Mouse (Mus musculus) Patski (cell line): ENCODE measurements around the gene Efcab11. TPM values are rescaled to one million over a fixed set of nuclear protein-coding genes. Genes with fewer than 3 reads are reported as not detected.

Source experiments
- ATAC-seq: fragments of 100-300 bp; one replicate; pipeline ENCODE4 v1.8.0; 2021
- CTCF ChIA-PET: fragments of 350-600 bp; sonication (Branson Sonifier 250); formaldehyde crosslinking; loops from one replicate; lab custom pipeline; 2022; ENCODE audit warnings: inconsistent platforms; lab: Charles Lee
- POLR2A ChIA-PET: fragments of 350-600 bp; sonication (Branson Sonifier 250); formaldehyde crosslinking; loops from one replicate; lab custom pipeline; 2022; ENCODE audit warnings: antibody characterized with exemption, inconsistent platforms; lab: Charles Lee
- DNase-seq: peaks from one replicate; pipeline ENCODE4 v3.0.0-alpha.2; 2011; ENCODE audit warnings: low read depth, low spot score
- H3K27me3 ChIP-seq: fragments of 371-371 bp; one replicate; pipeline ENCODE4 v1.5.1; 2021
- CTCF ChIP-seq: fragments of 100-300 bp; IDR thresholded peaks from one replicate; pipeline ENCODE4 v1.5.1; 2021
- in situ Hi-C: fragments of 300-500 bp; cut with MboI; formaldehyde crosslinking; loops from 3 replicates; pipeline ENCODE4 v1.11.1; 2018; ENCODE audit warnings: low pct_unique_long_range_greater_than_20kb, mixed read lengths
- polyA plus RNA-seq: library from polyadenylated mRNA; unstranded; gene quantifications from one replicate; pipeline ENCODE4 v1.2.3, GENCODE M21; 2021

Efcab11 gene
- polyA plus RNA-seq, 1 experiment from 2014 or later = 3.1 TPM

- in situ Hi-C loops = no loop called here
- TF ChIP-seq CTCF = no peak
- ChIA-PET CTCF (no interaction called here), POLR2A (interaction anchor here (0.6 kb wide), 1 partner anchor 302 kb away, joined by 3 read pairs; no protein-coding TSS in a partner anchor)
- no peaks in the 10 kb centered on the region for H3K27me3 ChIP-seq
- no peak for ATAC-seq
- DNase-seq = no peak
Measured at GRCm38 (mm10) chr12:99781774-99782173, 102.5 kb downstream of the Efcab11 start.

- ATAC-seq (no peak), DNase-seq (no peak)
- in situ Hi-C loops = no loop called here
- ChIA-PET POLR2A (no interaction called here), CTCF (interaction anchor here (0.9 to 1.3 kb wide), 2 partner anchors 12 to 17 kb away, joined by 3 read pairs; no protein-coding TSS in a partner anchor)
- no peaks in the 10 kb centered on the region for H3K27me3 ChIP-seq
- TF ChIP-seq CTCF = no peak
Measured at GRCm38 (mm10) chr12:99780396-99780795, 103.8 kb downstream of the Efcab11 start.

- POLR2A ChIA-PET = no interaction called here
- no peak for DNase-seq
- no peak for ATAC-seq
- CTCF ChIA-PET = interaction anchor here (0.9 to 1.3 kb wide), 2 partner anchors 12 to 17 kb away, joined by 3 read pairs; no protein-coding TSS in a partner anchor
- H3K27me3 ChIP-seq = no peaks in the 10 kb centered on the region
- TF ChIP-seq CTCF = no peak
- in situ Hi-C loops = no loop called here
Measured at GRCm38 (mm10) chr12:99779908-99780307, 104.3 kb downstream of the Efcab11 start.

- no peak for TF ChIP-seq CTCF
- no peak for ATAC-seq
- in situ Hi-C loops = no loop called here
- H3K27me3 ChIP-seq = no peaks in the 10 kb centered on the region
- ChIA-PET CTCF (interaction anchor here (0.9 kb wide), 1 partner anchor 419 kb away, joined by 3 read pairs; no protein-coding TSS in a partner anchor), POLR2A (no interaction called here)
- no peak for DNase-seq
Measured at GRCm38 (mm10) chr12:99776497-99777139, 107.6 kb downstream of the Efcab11 start.

- ChIA-PET CTCF (no interaction called here), POLR2A (no interaction called here)
- in situ Hi-C loops = no loop called here
- H3K27me3 ChIP-seq = no peaks in the 10 kb centered on the region
- no peak for TF ChIP-seq CTCF
- DNase-seq (no peak), ATAC-seq (no peak)
Measured at GRCm38 (mm10) chr12:99774864-99775263, 109.4 kb downstream of the Efcab11 start.

GRCm38 (mm10) chr12:99773636-99774193 is 110.5 kb downstream of the Efcab11 start:
- CTCF ChIA-PET = no interaction called here
- no peak for DNase-seq

GRCm38 (mm10) chr12:99771018-99771417 is 113.2 kb downstream of the Efcab11 start:
- no peak for TF ChIP-seq CTCF
- no peaks in the 10 kb centered on the region for H3K27me3 ChIP-seq
- ATAC-seq (no peak), DNase-seq (no peak)
- CTCF ChIA-PET = no interaction called here
- POLR2A ChIA-PET = no interaction called here
- in situ Hi-C loops = no loop called here

More at GRCm38 (mm10) chr12:99773636-99774193, 110.5 kb downstream of the Efcab11 start:
- H3K27me3 ChIP-seq = no peaks in the 10 kb centered on the region
- TF ChIP-seq CTCF = no peak
- in situ Hi-C loops = no loop called here
- POLR2A ChIA-PET = no interaction called here
- ATAC-seq = no peak

- H3K27me3 ChIP-seq = no peaks in the 10 kb centered on the region
- ChIA-PET CTCF (no interaction called here), POLR2A (no interaction called here)
- ATAC-seq (no peak), DNase-seq (no peak)
- no peak for TF ChIP-seq CTCF
- in situ Hi-C loops = no loop called here
Measured at GRCm38 (mm10) chr12:99769626-99770025, 114.6 kb downstream of the Efcab11 start.

- no peak for DNase-seq
- ATAC-seq = no peak
- no peak for TF ChIP-seq CTCF
- ChIA-PET CTCF (no interaction called here), POLR2A (no interaction called here)
- in situ Hi-C loops = no loop called here
- no peaks in the 10 kb centered on the region for H3K27me3 ChIP-seq
Measured at GRCm38 (mm10) chr12:99767691-99768090, 116.5 kb downstream of the Efcab11 start.

- in situ Hi-C loops = no loop called here
- no peak for TF ChIP-seq CTCF
- ATAC-seq (no peak), DNase-seq (no peak)
- H3K27me3 ChIP-seq = no peaks in the 10 kb centered on the region
- ChIA-PET POLR2A (no interaction called here), CTCF (no interaction called here)
Measured at GRCm38 (mm10) chr12:99765979-99766378, 118.3 kb downstream of the Efcab11 start.

GRCm38 (mm10) chr12:99764053-99764452 is 120.2 kb downstream of the Efcab11 start:
- ATAC-seq = no peak
- DNase-seq = no peak
- no peaks in the 10 kb centered on the region for H3K27me3 ChIP-seq
- ChIA-PET POLR2A (no interaction called here), CTCF (interaction anchor here (2.2 kb wide), 1 partner anchor 10 kb away, joined by 7 read pairs; no protein-coding TSS in a partner anchor)
- in situ Hi-C loops = no loop called here
- no peak for TF ChIP-seq CTCF
